Mouse (Mus musculus) heart, embryonic 10.5 days (tissue): ENCODE data around the gene Sgtb. TPM values are rescaled to one million over a fixed set of nuclear protein-coding genes. Genes with fewer than 3 reads are reported as not detected.

Experiments used
- DNase-seq: peaks from one replicate; pipeline ENCODE4 v3.0.0-alpha.2; 2017; ENCODE audit warnings: low spot score
- H3K27ac ChIP-seq: fragments of 300-500 bp; sonication (generic); 2 replicates; pipeline ENCODE4 v1.5.1; 2016; ENCODE audit warnings: mild to moderate bottlenecking
- H3K27me3 ChIP-seq: fragments of 300-500 bp; sonication (generic); 2 replicates; pipeline ENCODE4 v1.6.1; 2016; ENCODE audit warnings: mild to moderate bottlenecking; ENCODE audit not compliant: poor library complexity, insufficient read depth, severe bottlenecking
- H3K36me3 ChIP-seq: fragments of 300-500 bp; sonication (generic); 2 replicates; pipeline ENCODE4 v1.6.1; 2016; ENCODE audit warnings: mild to moderate bottlenecking, moderate library complexity
- H3K4me1 ChIP-seq: fragments of 300-500 bp; sonication (generic); 2 replicates; pipeline ENCODE4 v1.6.1; 2016; ENCODE audit warnings: mild to moderate bottlenecking
- H3K4me3 ChIP-seq: fragments of 300-500 bp; sonication (generic); 2 replicates; pipeline ENCODE4 v1.5.1; 2016; ENCODE audit warnings: mild to moderate bottlenecking, moderate library complexity
- H3K9me3 ChIP-seq: fragments of 300-500 bp; sonication (generic); 2 replicates; pipeline ENCODE4 v1.6.1; 2016; ENCODE audit warnings: mild to moderate bottlenecking, moderate library complexity
- WGBS: fragments of 180-500 bp; shearing (Covaris S2); methylation state at CpG from one replicate; pipeline ENCODE4 v1.1.7; 2016; 5-methylcytosine and 5-hydroxymethylcytosine counted together
- polyA plus RNA-seq: library from polyadenylated mRNA; unstranded; fragments of >200 nt; fragmentation: Nextera tagmentation; extraction: Ambion mirVana; gene quantifications from 2 replicates; pipeline ENCODE4 v1.2.1, GENCODE M21; 2016

Gene Sgtb
- polyA plus RNA-seq, 1 experiment from 2014 or later = 4.1 TPM

GRCm38 (mm10) chr13:104172498-104172897, 63.0 kb downstream of the Sgtb start:
- Histone ChIP-seq H3K9me3 (no peaks in the 10 kb centered on the region), H3K36me3 (peaks cover 22% of the 10 kb centered on the region), H3K27me3 (no peaks in the 10 kb centered on the region), H3K4me3 (no peak overlapping the region), H3K27ac (no peak overlapping the region), H3K4me1 (peaks cover 9% of the 10 kb centered on the region)
- DNase-seq = no peak

- no peak overlapping the region for H3K27ac ChIP-seq
- H3K36me3 ChIP-seq = peaks cover 11% of the 10 kb centered on the region; the same call in 1 of the 2 replicates
- H3K9me3 ChIP-seq = no peaks in the 10 kb centered on the region
- H3K4me1 ChIP-seq = peaks cover 14% of the 10 kb centered on the region
- H3K4me3 ChIP-seq = peak overlapping the region; percentile 78
- H3K27me3 ChIP-seq = no peaks in the 10 kb centered on the region
- WGBS = 72% methylated on average over 3 of the region's 3 CpGs
- DNase-seq = no peak
These were observed 67.3 kb downstream of the Sgtb start for GRCm38 (mm10) chr13:104176874-104177273.

GRCm38 (mm10) chr13:104177796-104178649, 68.5 kb downstream of the Sgtb start, which contains the start of gene Trappc13:
Gene Trappc13, minus strand, starts transcription at chr13:104178469.
- peak within 1 kb of the TSS; percentile 93 for H3K27ac ChIP-seq
- peak; percentile 95 for DNase-seq
- no peaks in the 10 kb centered on the region for H3K9me3 ChIP-seq
- H3K36me3 ChIP-seq = peaks cover 15% of the 10 kb centered on the region; the same call in 1 of the 2 replicates
- peaks cover 14% of the 10 kb centered on the region for H3K4me1 ChIP-seq
- WGBS = under 1% methylated on average over 32 of the region's 32 CpGs
- H3K27me3 ChIP-seq = no peaks in the 10 kb centered on the region
- H3K4me3 ChIP-seq = peak within 1 kb of the TSS; percentile 78

- Histone ChIP-seq H3K36me3 (peaks cover 18% of the 10 kb centered on the region; the same call in 1 of the 2 replicates), H3K9me3 (no peaks in the 10 kb centered on the region), H3K4me1 (peaks cover 14% of the 10 kb centered on the region), H3K4me3 (peak within 1 kb of the TSS; percentile 78), H3K27me3 (no peaks in the 10 kb centered on the region), H3K27ac (peak within 1 kb of the TSS; percentile 93)
- under 1% methylated on average over 38 of the region's 38 CpGs for WGBS
- DNase-seq = peak; percentile 99
These were observed 69.1 kb downstream of the Sgtb start, which contains the start of gene Trim23 for GRCm38 (mm10) chr13:104178650-104179121. Gene Trim23, plus strand, starts transcription at chr13:104178797.

- no peak for DNase-seq
- Histone ChIP-seq H3K9me3 (no peaks in the 10 kb centered on the region), H3K4me3 (peak overlapping the region; percentile 78), H3K27me3 (no peaks in the 10 kb centered on the region), H3K27ac (peak overlapping the region; percentile 93), H3K36me3 (peaks cover 19% of the 10 kb centered on the region; the same call in 1 of the 2 replicates), H3K4me1 (peaks cover 14% of the 10 kb centered on the region)
- 16% methylated on average over 13 of the region's 13 CpGs for WGBS
These were observed 69.8 kb downstream of the Sgtb start for GRCm38 (mm10) chr13:104179176-104179888.

- Histone ChIP-seq H3K36me3 (peaks cover 37% of the 10 kb centered on the region), H3K27me3 (no peaks in the 10 kb centered on the region), H3K4me1 (no peaks in the 10 kb centered on the region), H3K4me3 (no peak overlapping the region), H3K27ac (no peak overlapping the region), H3K9me3 (no peaks in the 10 kb centered on the region)
- no peak for DNase-seq
- WGBS = 76% methylated on average over 4 of the region's 4 CpGs
These were observed 77.8 kb downstream of the Sgtb start for GRCm38 (mm10) chr13:104187357-104187756.

Other genes starting within 250 kb of the Sgtb start
- 9.7 and 11.2 TPM in 2 replicates for gene Erbin, start 189.2 kb upstream of the Sgtb start, polyA plus RNA-seq
- 22.2 and 27.2 TPM in 2 replicates for gene Nln, start 127 bp upstream of the Sgtb start, polyA plus RNA-seq
- gene Trappc13, start 68.7 kb downstream of the Sgtb start, polyA plus RNA-seq = 60.6 and 64.6 TPM in 2 replicates
- gene Trim23, start 69.1 kb downstream of the Sgtb start, polyA plus RNA-seq = 14.9 and 16.5 TPM in 2 replicates
- gene Cenpk, start 118.9 kb downstream of the Sgtb start, polyA plus RNA-seq = 52.7 and 67.9 TPM in 2 replicates
- 10.6 and 11.3 TPM in 2 replicates for gene Ppwd1, start 119.1 kb downstream of the Sgtb start, polyA plus RNA-seq
- gene Adamts6, start 178.1 kb downstream of the Sgtb start, polyA plus RNA-seq = 3.1 and 4.4 TPM in 2 replicates